Mouse (Mus musculus) stomach, embryonic 14.5 days (tissue): Measurements from ENCODE around the gene Ubr1. TPM values are rescaled to one million over a fixed set of nuclear protein-coding genes. Genes with fewer than 3 reads are reported as not detected.
"Not testable (repeated sequence)": the region's sequence is repeated elsewhere in the genome, so short reads cannot be mapped to it uniquely, and the experiment has no call there.

Source experiments
- ATAC-seq: fragments of 200-750 bp; cut with Nextera tagmentation; 2 replicates; pipeline ENCODE4 v1.8.0; 2017; ENCODE audit warnings: low read depth, moderate TSS enrichment; ENCODE audit not compliant: insufficient number of reproducible peaks, insufficient read depth, low FRiP score
- H3K27ac ChIP-seq: fragments of 300-500 bp; sonication (generic); 2 replicates; pipeline ENCODE4 v1.5.1; 2014; ENCODE audit warnings: mild to moderate bottlenecking, low read length, moderate library complexity, mixed read lengths
- H3K27me3 ChIP-seq: fragments of 300-500 bp; sonication (generic); 2 replicates; pipeline ENCODE4 v1.6.1; 2014; ENCODE audit warnings: low read length, control low read depth, mixed read lengths; ENCODE audit not compliant: control insufficient read depth, insufficient read depth
- H3K36me3 ChIP-seq: fragments of 300-500 bp; sonication (generic); 2 replicates; pipeline ENCODE4 v1.6.1; 2014; ENCODE audit warnings: mild to moderate bottlenecking, control low read depth, low read length, moderate library complexity, mixed read lengths; ENCODE audit not compliant: control insufficient read depth, insufficient read depth
- H3K4me1 ChIP-seq: fragments of 300-500 bp; sonication (generic); 2 replicates; pipeline ENCODE4 v1.6.1; 2014; ENCODE audit warnings: low read length, control low read depth, mixed read lengths; ENCODE audit not compliant: control insufficient read depth, insufficient read depth
- H3K4me2 ChIP-seq: fragments of 300-500 bp; sonication (generic); replicated peaks from 2 replicates; pipeline ENCODE4 v1.6.1; 2014; ENCODE audit warnings: low read depth, low read length, control low read depth
- H3K4me3 ChIP-seq: fragments of 300-500 bp; sonication (generic); 2 replicates; pipeline ENCODE4 v1.5.1; 2014; ENCODE audit warnings: low read depth, low read length, control low read depth
- H3K9ac ChIP-seq: fragments of 300-500 bp; sonication (generic); replicated peaks from 2 replicates; pipeline ENCODE4 v1.6.1; 2014; ENCODE audit warnings: low read depth, mild to moderate bottlenecking, control low read depth, low read length, moderate library complexity, mixed read lengths
- H3K9me3 ChIP-seq: fragments of 300-500 bp; sonication (generic); 2 replicates; pipeline ENCODE4 v1.6.1; 2016; ENCODE audit warnings: low read depth, low read length, control low read depth; ENCODE audit not compliant: control insufficient read depth
- WGBS: fragments of 180-500 bp; shearing (Covaris S2); extraction: QIAGEN DNeasy Blood & Tissue Kit; methylation state at CpG from one replicate; pipeline ENCODE4 v1.1.7; 2014; 5-methylcytosine and 5-hydroxymethylcytosine counted together
- polyA plus RNA-seq: library from polyadenylated mRNA; unstranded; fragments of >200 nt; fragmentation: Nextera tagmentation; extraction: Ambion mirVana; gene quantifications from 2 replicates; pipeline ENCODE4 v1.2.1, GENCODE M21; 2014

Gene Ubr1
- polyA plus RNA-seq, 1 experiment from 2014 or later: 30.7 TPM

DNA sequence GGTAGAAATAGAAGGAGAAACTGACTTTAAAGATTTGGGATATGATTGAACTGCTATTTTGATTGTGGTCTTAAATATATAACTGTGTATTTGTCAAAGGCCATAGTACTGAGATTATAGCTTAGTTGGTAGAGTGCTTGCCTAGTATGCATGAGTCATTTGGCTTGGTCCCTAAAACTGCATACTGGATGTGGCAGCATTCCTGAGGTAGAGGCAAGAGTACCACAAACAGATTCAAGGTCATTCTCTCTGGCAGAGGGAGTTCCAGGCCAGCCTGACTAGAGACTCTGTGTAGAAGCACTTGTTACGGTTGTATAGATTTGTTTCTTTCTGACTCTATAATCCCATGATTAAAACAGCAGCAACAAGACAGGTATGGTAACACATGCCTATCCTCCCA lies 9.3 kb upstream of the Ubr1 start:
- Histone ChIP-seq H3K4me3 (no peak overlapping the region), H3K27ac (no peak overlapping the region), H3K27me3 (no peaks in the 10 kb centered on the region), H3K4me2 (no peak overlapping the region), H3K9ac (no peak overlapping the region), H3K4me1 (no peaks in the 10 kb centered on the region), H3K36me3 (no peaks in the 10 kb centered on the region), H3K9me3 (no peaks in the 10 kb centered on the region)
- no peak for ATAC-seq
- 75% methylated on average over 1 of the region's 1 CpGs for WGBS

DNA sequence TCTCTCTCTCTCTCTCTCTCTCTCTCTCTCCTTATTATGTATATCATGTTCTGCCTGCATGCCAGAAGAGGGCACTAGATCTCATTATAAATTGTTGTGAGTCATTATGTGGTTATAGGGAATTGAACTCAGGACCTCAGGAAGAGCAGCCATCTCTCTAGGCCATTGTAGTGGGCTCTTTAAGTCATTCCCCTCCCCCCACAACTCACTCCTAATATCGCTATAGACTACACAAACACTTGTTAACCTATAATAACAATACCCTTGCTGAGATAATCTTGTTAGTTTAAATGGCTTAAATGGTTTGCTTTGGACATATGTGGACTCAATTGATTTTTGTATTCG lies 8.2 kb upstream of the Ubr1 start:
- no peak overlapping the region for H3K4me2 ChIP-seq
- no peak overlapping the region for H3K4me3 ChIP-seq
- no peaks in the 10 kb centered on the region for H3K36me3 ChIP-seq
- no peak overlapping the region for H3K27ac ChIP-seq
- no peak overlapping the region for H3K9ac ChIP-seq
- WGBS: 49% methylated on average over 2 of the region's 2 CpGs
- no peak for ATAC-seq
- no peaks in the 10 kb centered on the region for H3K9me3 ChIP-seq
- no peaks in the 10 kb centered on the region for H3K27me3 ChIP-seq
- H3K4me1 ChIP-seq: no peaks in the 10 kb centered on the region

DNA sequence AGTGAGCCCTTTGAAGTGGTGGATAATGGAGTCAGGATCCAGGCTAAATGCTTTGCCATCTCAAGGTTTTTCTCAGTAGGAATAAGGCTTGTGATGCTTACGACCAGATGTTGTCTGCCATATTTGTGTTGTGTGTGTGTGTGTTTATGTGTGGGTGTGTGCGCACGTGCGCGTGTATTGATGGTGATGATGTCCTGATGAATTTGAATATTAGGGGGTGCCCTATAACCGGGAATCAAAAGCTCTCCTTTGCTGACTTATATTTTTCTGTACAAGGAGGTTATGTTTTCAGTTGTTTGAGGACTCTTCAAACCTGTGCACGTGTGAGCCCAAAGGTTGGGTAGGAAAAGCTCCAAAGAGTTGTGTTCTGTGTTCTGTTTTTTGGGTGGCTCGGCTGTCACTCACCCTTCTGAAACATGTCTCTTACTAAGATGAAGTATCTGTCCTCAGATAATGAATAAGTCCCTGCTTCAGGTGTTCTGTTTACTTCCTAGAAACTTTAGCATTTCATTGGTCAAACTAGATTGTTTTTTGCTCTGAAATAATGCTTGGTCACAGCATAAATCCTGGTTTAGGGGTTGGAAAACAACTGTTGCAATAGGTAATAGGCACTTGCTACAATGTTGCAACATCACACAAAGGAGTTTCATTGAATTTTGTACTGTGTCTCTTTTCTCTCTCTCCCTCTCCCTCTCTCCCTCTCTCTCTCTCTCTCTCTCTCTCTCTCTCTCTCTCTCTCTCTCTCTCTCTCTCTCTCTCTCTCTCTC lies 7.6 kb upstream of the Ubr1 start:
- no peak overlapping the region; the same call in 1 of the 2 replicates for H3K27ac ChIP-seq
- H3K9me3 ChIP-seq: no peaks in the 10 kb centered on the region
- peak overlapping the region; percentile 72 for H3K4me2 ChIP-seq
- 0 out of 2 replicates have a peak overlapping the region, but pooled peaks have one; percentile 37 for H3K9ac ChIP-seq
- H3K4me1 ChIP-seq: no peaks in the 10 kb centered on the region
- no peak for ATAC-seq
- peak overlapping the region; percentile 66 for H3K4me3 ChIP-seq
- no peaks in the 10 kb centered on the region for H3K36me3 ChIP-seq
- 81% methylated on average over 8 of the region's 8 CpGs for WGBS
- no peaks in the 10 kb centered on the region for H3K27me3 ChIP-seq

DNA sequence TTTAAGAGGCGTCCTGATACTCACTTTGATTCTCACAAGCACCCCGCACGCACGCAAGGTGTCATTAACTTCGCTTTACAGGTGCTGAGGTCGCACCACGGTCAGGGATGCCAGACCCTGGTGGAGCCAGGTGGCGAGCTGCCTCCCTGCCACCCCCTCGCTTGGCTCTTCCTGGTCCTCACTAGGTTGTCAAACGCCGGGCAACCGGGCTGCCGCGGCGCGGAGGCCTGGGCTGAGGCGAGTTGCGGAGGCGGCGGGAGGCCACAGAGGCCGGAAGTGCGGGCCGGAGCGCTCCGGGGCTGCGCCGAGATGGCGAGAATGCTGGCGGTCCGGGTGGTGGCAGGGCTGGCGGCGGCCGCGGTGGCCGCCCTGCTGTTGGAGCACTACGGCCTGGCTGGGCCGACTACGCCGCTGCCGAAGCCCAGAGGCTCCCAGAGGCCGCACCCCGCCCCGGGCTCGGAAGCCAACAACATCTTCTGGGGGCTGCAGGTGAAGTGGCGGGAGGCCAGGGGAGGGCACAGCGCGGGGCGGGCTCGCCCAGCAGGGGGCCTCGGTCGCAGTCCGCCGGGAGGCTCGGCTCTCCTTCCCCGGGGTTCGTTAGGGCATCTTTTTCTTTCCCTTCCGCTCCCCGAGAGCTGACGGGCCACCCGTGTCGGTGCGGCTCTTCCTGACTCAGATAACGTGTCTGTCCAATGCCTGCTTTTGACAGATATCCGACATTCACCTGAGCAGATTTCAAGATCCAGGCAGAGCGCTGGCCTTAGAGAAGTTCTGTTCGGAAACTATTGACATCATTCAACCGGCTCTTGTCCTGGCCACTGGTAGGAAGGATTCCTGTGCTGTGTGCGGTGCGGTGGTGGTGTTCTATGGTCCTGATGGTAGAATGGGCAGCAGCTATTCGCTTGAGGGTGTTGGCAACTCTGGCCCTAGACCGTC lies 6.7 kb upstream of the Ubr1 start, which contains the start of gene Tmem62:
Gene Tmem62, plus strand, starts transcription at position 28 of the 936 bp plus-strand sequence.
- H3K4me3 ChIP-seq: peak within 1 kb of the TSS; percentile 66
- peak within 1 kb of the TSS; percentile 11; the same call in 1 of the 2 replicates for H3K27ac ChIP-seq

GRCm38 (mm10) chr2:120976308-120976707 lies 5.8 kb upstream of the Ubr1 start:
- Histone ChIP-seq H3K4me1 (no peaks in the 10 kb centered on the region), H3K4me2 (0 out of 2 replicates have a peak overlapping the region, but pooled peaks have one; percentile 15), H3K27me3 (no peaks in the 10 kb centered on the region), H3K9ac (no peak overlapping the region), H3K9me3 (no peaks in the 10 kb centered on the region), H3K27ac (no peak overlapping the region), H3K36me3 (no peaks in the 10 kb centered on the region), H3K4me3 (no peak overlapping the region; the same call in 1 of the 2 replicates)
- ATAC-seq: no peak
- 41% methylated on average over 4 of the region's 4 CpGs for WGBS

More for the DNA sequence above, 6.7 kb upstream of the Ubr1 start, which contains the start of gene Tmem62:
- Histone ChIP-seq H3K4me2 (peak within 1 kb of the TSS; percentile 72), H3K27me3 (no peaks in the 10 kb centered on the region), H3K9me3 (no peaks in the 10 kb centered on the region), H3K4me1 (no peaks in the 10 kb centered on the region), H3K9ac (peak within 1 kb of the TSS; percentile 37), H3K36me3 (no peaks in the 10 kb centered on the region)
- ATAC-seq: peak; percentile 78
- WGBS: 1% methylated on average over 62 of the region's 71 CpGs

DNA sequence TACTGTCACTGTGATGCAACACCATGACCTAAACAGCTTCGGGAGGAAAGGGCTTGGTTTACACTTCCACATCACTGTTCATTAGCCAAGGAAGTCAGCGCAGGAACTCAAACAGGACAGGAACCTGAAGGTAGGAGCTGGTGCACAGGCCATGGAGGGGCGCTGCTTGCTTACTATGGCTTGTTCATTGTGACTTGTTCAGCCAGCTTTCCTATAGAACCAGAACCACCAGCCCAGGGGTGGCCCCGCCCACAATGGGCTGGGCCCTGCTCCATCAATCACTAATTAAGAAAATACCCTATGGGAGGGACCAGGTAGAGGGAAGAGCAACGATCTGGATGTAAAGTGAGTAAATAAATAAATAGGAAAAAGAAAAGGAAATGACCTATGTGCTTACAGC lies 2.4 kb upstream of the Ubr1 start:
- Histone ChIP-seq H3K4me1 (no peaks in the 10 kb centered on the region), H3K36me3 (no peaks in the 10 kb centered on the region), H3K27me3 (no peaks in the 10 kb centered on the region), H3K4me2 (no peak overlapping the region), H3K9me3 (no peaks in the 10 kb centered on the region), H3K27ac (no peak overlapping the region), H3K9ac (no peak overlapping the region), H3K4me3 (no peak overlapping the region)
- ATAC-seq: no peak
- WGBS: 21% methylated on average over 5 of the region's 5 CpGs

- ATAC-seq, H3K36me3 ChIP-seq, H3K9ac ChIP-seq, H3K4me2 ChIP-seq, H3K27me3 ChIP-seq, H3K4me3 ChIP-seq, H3K4me1 ChIP-seq, H3K9me3 ChIP-seq, H3K27ac ChIP-seq: not testable (repeated sequence)
- 93% methylated on average over 8 of the region's 8 CpGs for WGBS
Observed at GRCm38 (mm10) chr2:120972257-120972656, 1.7 kb upstream of the Ubr1 start.

- no peaks in the 10 kb centered on the region for H3K4me1 ChIP-seq
- ATAC-seq: no peak
- H3K27ac ChIP-seq: no peak overlapping the region
- no peak overlapping the region for H3K9ac ChIP-seq
- H3K27me3 ChIP-seq: no peaks in the 10 kb centered on the region
- no peak overlapping the region for H3K4me3 ChIP-seq
- no peaks in the 10 kb centered on the region for H3K36me3 ChIP-seq
- H3K4me2 ChIP-seq: no peak overlapping the region
- no peaks in the 10 kb centered on the region for H3K9me3 ChIP-seq
- 83% methylated on average over 4 of the region's 4 CpGs for WGBS
Observed at GRCm38 (mm10) chr2:120971766-120972165, 1.3 kb upstream of the Ubr1 start.
